Mouse (Mus musculus) CH12.LX (cell line): ENCODE results near the gene Sar1b.

Experiments
- CTCF ChIP-seq, 2 experiments: IDR thresholded peaks in 1 of 2; conservative IDR thresholded peaks in 1 of 2; 2 replicates each; pipeline ENCODE4 v1.5.1; 2011 to 2012; ENCODE audit warnings: low read depth in 2 of 2, low read length in 2 of 2, improper control_type of control experiment in 1 of 2, inconsistent platforms in 1 of 2, mild to moderate bottlenecking in 1 of 2, moderate library complexity in 1 of 2
- EP300 ChIP-seq: IDR thresholded peaks from 2 replicates; pipeline ENCODE4 v1.6.1; 2011; ENCODE audit warnings: low read length, improper control_type of control experiment
- MAFK ChIP-seq: IDR thresholded peaks from 2 replicates; pipeline ENCODE4 v1.6.1; 2011; ENCODE audit warnings: low read length, improper control_type of control experiment; ENCODE audit not compliant: insufficient replicate concordance
- POLR2A ChIP-seq: IDR thresholded peaks from 2 replicates; pipeline ENCODE4 v1.6.1; 2011; ENCODE audit warnings: low read depth, mild to moderate bottlenecking, improper control_type of control experiment, low read length
- UBTF ChIP-seq: IDR thresholded peaks from 2 replicates; pipeline ENCODE4 v1.6.1; 2012; ENCODE audit warnings: low read depth, mild to moderate bottlenecking, inconsistent platforms, low read length, improper control_type of control experiment, moderate library complexity

DNA sequence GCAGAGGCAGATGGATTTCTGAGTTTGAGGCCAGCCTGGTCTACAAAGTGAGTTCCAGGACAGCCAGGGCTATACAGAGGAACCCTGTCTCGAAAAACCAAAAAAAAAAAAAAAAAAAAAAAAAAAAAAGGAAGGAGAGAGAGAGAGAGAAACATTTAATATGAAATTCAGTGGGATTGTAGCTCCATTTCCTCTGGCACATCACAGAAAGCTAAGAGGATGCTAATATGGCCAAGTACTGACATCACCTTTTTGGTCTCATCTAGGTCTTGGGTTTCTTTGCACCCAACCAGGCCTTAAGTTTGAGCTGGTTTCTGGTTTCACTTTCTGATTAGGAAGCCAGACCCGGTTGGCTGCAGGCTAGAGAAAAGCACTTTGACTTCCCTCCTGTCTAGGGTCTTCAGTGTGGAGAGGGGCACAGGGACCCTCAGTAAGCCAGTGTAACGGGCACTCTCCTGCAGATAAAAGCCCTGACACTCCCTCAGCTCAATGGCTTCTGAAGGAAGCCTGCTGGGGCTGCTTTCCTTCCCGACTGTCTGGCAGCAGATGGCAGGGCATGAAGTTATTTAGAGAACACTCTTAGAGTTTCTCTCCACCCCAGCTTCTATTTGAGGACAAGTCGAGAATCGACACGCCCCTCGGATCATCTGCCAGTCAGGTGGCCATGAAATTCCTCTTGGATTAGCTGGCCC is 37.3 kb downstream of the Sar1b start:
- TF ChIP-seq CTCF (conservative IDR thresholded peaks at IDR 0.05 in 1 of 2, IDR thresholded peaks at IDR 0.05 in 1 of 2; ENCODE audit: low read depth in 2 of 2, low read length in 2 of 2) (no peak), MAFK (no peak), POLR2A (peak; percentile 61), EP300 (no peak; the same call in 1 of the 2 replicates), UBTF (no peak)
